ENCODE assay signal across 8 mouse cellular contexts in genomic region chr9:74904866-74905508, GRCm38 (mm10). TPM values are rescaled to one million over a fixed set of nuclear protein-coding genes. Genes with fewer than 3 reads are reported as not detected.
DNase-seq lines count a peak whose midpoint lies in the region; ATAC-seq and TF ChIP-seq lines count a peak whose summit lies in the region.
"Had no signal": no experiment of that assay in that cellular context is flagged by ENCODE, and none has a peak within 500 bp of the region (broad histone marks: within the 10 kb centered on the region; RNA-seq: fewer than 3 reads in every experiment).

No protein-coding gene starts in this region.

- DNase-seq in Patski (ENCODE audit: low read depth, low spot score), result no peak
- peak; percentile 35 for DNase-seq in cerebellum, adult 11-12 months
- peak; percentile 80 for DNase-seq in forelimb bud, embryonic 11.5 days (ENCODE audit: low read depth, low spot score)
- DNase-seq in hindbrain, embryonic 14.5 days (ENCODE audit: low spot score), result peak; percentile 90
- peak; percentile 57 for DNase-seq in layer of hippocampus, adult 9-11 months
- peak; percentile 86 for DNase-seq in lung, postnatal 14 days
- peak; percentile 67 for DNase-seq in right cerebral cortex, adult 18-20 months

- no peaks in the 10 kb centered on the region for H3K27me3 ChIP-seq in Patski
- H3K27me3 ChIP-seq in hindbrain, embryonic 14.5 days (ENCODE audit: control insufficient read depth, insufficient read depth, low read length), result no peaks in the 10 kb centered on the region

- 12% methylated on average over 7 of the region's 7 CpGs for WGBS in hindbrain, embryonic 14.5 days

- H3K4me3 ChIP-seq in hindbrain, embryonic 14.5 days (replicated peaks; ENCODE audit: low read length), result no peak overlapping the region

- H3K9ac ChIP-seq in hindbrain, embryonic 14.5 days, result no peak overlapping the region

- no peak overlapping the region for H3K4me2 ChIP-seq in hindbrain, embryonic 14.5 days (replicated peaks)

- peak; percentile 74 for TF ChIP-seq CTCF in Patski (IDR thresholded peaks at IDR 0.05)

- no peaks in the 10 kb centered on the region for H3K4me1 ChIP-seq in hindbrain, embryonic 14.5 days (replicated peaks; ENCODE audit: control insufficient read depth, insufficient read depth, low read length)

- in situ Hi-C loops in Patski (cut with MboI; ENCODE audit: low pct_unique_long_range_greater_than_20kb), result loop anchor here (5.0 to 10.0 kb wide), 3 partner anchors 47 to 380 kb away; partner anchors contain the start of gene Fam214a

- no peak overlapping the region for H3K27ac ChIP-seq in hindbrain, embryonic 14.5 days
- H3K27ac ChIP-seq: macrophage had no signal

- no peaks in the 10 kb centered on the region for H3K36me3 ChIP-seq in hindbrain, embryonic 14.5 days (replicated peaks; ENCODE audit: control insufficient read depth, insufficient read depth)

- H3K9me3 ChIP-seq in hindbrain, embryonic 14.5 days (ENCODE audit: control insufficient read depth, low read length), result no peaks in the 10 kb centered on the region

- peak; percentile 52 for ATAC-seq in Patski
- peak; percentile 62; the same call in 1 of the 2 replicates for ATAC-seq in hindbrain, embryonic 14.5 days (ENCODE audit: low FRiP score)

- POLR2A ChIA-PET in Patski (lab: Charles Lee), result interaction anchor here (0.6 to 0.7 kb wide), 2 partner anchors 284 to 419 kb away, joined by 3 to 4 read pairs; no protein-coding TSS in a partner anchor

- CTCF ChIA-PET in Patski (lab: Charles Lee), result interaction anchor here (0.6 to 1.3 kb wide), 9 partner anchors 10 to 378 kb away, joined by 3 to 4 read pairs (median 3); no protein-coding TSS in a partner anchor

RNA-seq across cellular contexts. Expression of gene Onecut1, which starts 43.3 kb away (rescaled TPM):
- polyA plus RNA-seq in Patski (2021), result not detected
- polyA plus RNA-seq in hindbrain, embryonic 14.5 days (2014; fragmentation: Nextera tagmentation; extraction: Ambion mirVana), result 6.0 and 6.1 TPM in 2 replicates
- polyA plus RNA-seq: macrophage had no signal

RNA-seq across cellular contexts. Expression of gene Fam214a, which starts 47.7 kb away (rescaled TPM):
- 14.3 TPM for polyA plus RNA-seq in Patski (2021)
- 26.3 and 28.1 TPM in 2 replicates for polyA plus RNA-seq in hindbrain, embryonic 14.5 days (2014; fragmentation: Nextera tagmentation; extraction: Ambion mirVana)
